Mouse (Mus musculus) thymus, postnatal 14 days (tissue): Measurements from ENCODE around the gene Tbc1d25.

Experiments used
- DNase-seq: peaks from one replicate; pipeline ENCODE4 v3.0.0; 2021

Gene Tbc1d25

DNA sequence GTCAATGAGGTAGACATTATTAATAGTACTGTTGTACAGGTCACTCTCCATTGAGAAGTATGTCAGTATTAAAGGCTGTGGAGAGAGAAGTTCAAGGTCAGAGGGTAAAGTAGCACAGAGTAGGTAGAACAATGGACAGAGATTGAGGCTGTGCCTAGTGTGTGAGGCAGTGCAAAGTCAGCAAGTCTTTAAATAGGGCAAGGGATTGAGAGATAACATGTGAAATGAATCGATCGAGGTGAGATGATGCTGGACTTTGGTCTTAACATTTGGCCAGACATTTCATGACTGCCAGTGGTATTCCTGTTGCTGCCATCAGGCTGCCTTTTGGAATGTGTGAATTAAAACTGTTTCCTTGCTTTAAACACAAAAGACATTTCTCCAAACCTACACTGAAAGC lies 2.9 kb upstream of the Tbc1d25 start:
- DNase-seq = no peak

DNA sequence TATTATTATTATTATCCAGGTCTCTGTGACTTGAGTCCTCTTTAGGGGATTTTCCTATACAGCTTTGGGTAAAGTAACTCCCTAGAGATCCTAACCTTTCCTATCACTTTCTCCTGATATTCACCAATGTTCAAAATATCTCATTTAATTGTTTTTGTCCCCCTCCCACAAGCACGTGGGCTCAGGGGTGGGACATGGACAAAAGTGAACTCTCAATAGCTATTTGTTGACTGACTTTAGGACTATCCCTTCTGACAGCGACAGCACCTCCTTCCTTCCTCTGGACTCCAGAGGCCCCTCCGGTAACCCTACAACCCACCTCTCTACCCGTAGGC lies 845 bp downstream of the Tbc1d25 start:
- no peak for DNase-seq

DNA sequence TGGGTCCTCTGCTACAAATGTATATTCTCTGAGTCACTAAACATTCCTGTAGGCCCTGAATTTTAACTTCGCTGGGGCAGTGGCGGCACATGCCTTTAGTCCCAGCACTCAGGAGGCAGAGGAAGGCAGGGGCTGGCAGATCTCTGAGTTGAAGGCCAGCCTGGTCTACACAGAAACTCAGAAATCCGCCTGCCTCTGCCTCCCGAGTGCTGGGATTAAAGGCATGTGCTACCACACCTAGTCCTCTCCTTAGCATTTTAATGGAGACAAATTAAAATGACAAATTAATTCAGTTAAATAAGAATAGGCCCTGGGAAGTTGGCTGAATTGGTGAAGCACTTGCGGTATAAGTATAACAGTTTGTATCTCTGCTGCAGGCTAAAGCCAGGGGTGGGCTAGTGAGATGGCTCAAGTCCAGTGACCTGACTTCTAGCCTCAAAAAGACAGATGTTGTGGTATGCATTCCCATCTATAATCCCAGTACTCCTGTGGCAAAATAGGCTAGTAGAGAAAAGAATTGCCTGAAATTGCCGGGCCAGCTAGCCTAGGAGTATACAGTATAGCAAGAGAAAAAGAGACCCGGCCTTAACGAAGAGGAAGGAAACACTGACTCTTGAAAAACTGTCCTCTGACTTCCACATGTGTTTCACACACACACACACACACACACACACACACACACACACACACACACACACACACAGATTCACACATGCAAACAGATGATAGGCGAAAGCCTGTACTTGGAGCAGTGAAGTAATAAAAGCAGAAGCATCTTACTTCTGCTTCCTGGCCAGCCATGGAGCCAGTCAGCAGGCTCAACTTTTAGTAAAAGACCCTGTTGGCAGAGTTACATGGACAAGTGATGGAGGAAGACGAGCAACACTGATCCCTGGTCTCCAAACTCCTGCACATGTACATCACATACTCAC lies 8.0 kb downstream of the Tbc1d25 start:
- DNase-seq = no peak

DNA sequence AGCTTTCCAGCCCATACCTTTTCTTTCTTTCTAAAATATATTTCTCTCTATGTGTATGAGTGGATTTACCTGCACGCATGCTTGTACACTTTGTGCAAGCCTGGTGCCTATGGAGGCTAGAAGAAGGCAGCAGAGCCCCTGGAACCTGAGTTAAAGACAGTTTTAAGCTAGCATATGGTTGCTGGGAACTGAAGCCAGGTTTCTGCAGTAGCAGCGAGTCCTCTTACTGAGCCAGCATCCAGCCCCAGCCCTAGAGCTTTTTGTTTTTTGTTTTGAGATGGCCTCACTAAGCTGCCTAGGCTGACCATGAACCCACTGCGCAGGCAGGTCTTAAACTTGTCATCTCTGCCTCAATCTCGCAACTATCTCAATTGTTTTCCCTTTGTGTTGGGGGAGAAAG lies 11.5 kb downstream of the Tbc1d25 start:
- DNase-seq = no peak

DNA sequence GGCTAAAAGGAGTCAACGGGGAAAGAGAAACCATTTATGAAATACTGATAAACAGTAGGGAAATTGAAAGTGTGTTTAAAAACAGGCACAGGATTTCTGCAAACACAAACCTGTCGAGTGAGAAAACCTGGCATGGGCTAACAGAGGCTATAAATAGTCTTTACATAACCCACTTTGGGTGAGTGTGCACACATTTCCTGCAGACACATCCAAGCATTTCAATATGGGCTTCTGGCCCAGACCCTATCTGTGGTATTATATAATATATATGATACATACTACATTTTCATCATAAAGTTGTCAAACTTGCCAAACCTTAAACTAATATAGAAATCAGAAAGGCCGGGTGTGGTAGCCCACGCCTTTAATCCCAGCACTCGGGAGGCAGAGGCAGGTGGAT lies 12.9 kb downstream of the Tbc1d25 start:
- no peak for DNase-seq

- DNase-seq = peak; percentile 86
Measured at GRCm38 (mm10) chrX:8145153-8145991, 30.6 kb downstream of the Tbc1d25 start, which contains the start of gene Rbm3. TSS of gene Rbm3 (minus strand) at chrX:8145880.

- DNase-seq = no peak
Measured at GRCm38 (mm10) chrX:8143750-8144149, 32.2 kb downstream of the Tbc1d25 start.

GRCm38 (mm10) chrX:8142948-8143347 lies 33.0 kb downstream of the Tbc1d25 start:
- no peak for DNase-seq

GRCm38 (mm10) chrX:8141058-8141457 lies 34.9 kb downstream of the Tbc1d25 start:
- no peak for DNase-seq

DNA sequence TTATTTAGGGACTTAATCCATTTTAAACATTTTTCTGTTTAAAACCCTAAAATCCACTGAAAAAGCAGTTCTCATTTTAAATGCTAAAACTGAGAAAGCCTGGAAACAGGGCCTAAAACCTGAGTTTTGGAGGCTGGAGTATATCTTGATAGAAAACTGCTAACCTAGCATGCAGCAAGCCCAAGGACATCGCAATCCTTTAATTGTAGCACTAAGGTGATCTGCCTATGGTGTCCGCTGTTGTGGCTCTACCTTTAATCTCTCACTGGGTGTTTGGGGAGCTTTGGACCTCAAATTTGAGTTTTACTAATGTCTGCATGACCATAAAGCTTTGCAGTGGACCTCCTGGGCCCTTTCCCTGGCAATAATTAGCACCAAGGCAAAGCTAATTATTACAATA lies 35.5 kb downstream of the Tbc1d25 start:
- no peak for DNase-seq

- DNase-seq = no peak
Measured at GRCm38 (mm10) chrX:8139480-8139879, 36.5 kb downstream of the Tbc1d25 start.

DNA sequence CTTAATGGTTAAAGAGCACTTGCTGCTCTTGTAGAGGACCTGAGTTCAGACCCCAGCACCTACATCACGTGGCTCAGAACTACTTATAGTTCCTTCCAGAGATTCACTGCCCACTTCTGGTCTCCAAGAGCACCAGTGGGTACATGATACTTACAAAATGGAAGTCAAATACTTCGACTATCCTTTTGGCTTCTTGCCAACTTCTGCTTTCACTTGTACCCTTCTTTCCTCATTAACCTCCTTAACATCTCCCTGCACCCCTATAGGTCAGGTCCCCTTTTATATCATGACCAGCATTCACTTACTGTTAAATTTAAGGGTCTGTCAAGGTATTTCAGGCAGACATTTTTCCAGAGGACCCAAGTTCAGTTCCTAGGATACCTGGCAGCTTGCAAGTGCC lies 40.1 kb downstream of the Tbc1d25 start:
- DNase-seq = no peak

DNA sequence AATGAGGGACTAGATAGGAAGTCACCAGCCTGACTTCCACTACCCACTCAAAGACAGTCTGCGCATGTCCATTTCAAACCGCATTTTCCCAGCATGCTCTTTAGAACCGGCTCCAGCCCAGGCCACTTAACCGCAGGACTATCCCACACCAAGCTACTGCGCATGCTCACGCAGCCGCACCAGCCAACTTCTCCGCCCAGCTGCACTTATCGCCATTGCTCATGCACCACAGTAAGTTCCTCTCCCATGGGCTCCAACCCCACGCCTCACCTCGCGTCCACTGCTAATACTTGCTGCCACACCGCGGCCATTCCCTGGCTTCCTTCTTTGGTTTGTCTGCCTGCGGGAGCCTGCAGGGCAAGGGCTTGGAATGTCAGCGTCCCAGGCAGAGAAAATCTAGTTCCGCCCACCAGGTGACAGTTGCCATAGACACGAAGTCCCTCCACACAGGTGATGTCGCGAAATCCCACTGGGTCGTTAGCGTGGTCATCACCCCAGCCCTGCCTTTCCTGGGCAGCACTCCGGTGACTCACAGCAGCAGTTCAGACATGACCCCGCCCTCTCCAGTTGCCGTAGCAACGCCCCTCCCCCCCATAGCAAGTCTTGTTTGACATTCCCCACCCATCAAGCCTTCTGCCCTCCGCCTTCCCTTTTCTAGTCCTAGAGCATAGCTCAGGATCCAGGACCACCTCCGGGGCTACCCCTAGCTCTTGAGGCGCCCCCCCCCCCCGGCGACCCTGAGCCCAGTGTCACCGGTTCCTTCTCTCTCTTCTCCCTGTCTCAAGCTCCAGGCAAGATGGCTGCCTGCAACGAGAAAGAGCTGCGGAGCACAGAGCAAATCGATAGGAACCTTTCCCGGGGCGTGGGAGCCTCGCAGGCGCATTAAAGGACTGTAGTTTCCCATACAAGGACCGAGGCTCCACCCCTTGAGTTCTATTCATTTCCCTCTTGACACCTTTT lies 43.7 kb downstream of the Tbc1d25 start, which contains the start of gene Wdr13:
TSS of gene Wdr13 (minus strand) at position 876 of the 960 bp plus-strand sequence.
- peak; percentile 85 for DNase-seq

DNA sequence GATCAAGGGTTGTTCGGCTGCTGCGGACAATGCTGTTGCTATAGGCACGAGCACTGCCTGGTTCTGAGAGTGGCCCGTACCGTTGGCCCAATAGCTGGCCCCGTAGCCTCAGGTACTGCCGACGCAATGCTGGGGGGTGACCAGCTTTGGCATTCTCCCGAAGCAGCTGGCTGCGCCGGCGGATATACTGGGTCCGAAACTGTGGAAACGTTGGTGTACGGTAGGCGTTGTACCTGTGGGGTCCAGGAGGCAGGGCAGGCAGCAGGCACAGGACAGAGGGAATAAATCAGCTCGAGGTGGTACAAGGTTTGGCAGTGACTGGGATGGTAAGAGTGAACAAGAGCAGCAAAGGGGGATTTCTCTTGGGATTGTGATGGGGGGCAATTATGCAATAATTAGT lies 44.6 kb downstream of the Tbc1d25 start:
- DNase-seq = peak; percentile 12

- DNase-seq = peak; percentile 14
Measured at GRCm38 (mm10) chrX:8125235-8125634, 50.7 kb downstream of the Tbc1d25 start.

DNA sequence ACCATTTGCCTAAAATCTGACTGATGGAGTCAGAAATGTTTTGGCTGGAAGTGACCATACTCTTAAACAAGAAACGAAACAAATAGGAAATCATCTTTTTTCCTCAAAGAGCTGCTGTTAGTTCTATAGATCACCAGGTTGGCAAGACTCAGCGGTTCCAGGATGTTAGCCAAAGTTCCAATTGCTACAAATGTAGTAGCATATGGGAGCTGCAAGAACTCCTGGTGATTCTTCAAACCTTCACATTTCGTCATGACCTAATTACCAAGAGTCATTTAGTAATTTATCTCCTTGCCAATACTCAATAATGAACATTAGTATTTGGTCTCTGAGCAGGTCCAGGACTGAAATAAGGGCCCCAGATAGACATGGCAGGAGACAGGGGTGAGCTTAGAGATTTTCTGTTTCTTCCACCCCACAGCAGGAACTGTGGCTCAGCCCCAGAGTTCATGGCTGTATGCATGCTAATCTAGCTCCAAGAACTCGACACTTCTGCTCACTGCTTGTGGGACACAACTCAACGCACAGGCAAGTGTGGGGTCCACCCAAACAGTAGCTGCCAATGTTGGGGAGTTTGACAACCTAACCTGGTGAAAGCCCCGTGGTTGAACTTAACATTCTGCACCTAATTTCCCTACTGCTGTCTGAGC lies 52.0 kb downstream of the Tbc1d25 start:
- DNase-seq = no peak

DNA sequence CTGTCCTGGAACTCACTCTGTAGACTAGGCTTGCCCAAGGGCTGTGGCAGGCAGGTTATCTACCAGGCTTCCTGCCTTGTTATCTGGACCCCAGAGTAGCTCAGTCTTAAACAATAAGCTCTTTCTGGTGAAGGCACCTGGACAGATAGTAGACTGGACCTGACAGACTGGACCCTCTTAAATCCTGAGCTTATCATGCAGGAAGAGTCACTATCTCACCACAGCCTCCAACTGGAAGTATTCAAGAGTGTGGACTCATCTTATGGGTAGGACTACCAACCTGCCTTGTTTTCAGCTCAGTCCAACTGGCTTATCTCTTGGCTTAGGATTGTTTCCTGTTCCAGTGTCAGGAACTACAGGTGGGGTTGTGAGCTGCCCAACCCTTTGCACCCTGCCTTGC lies 58.7 kb downstream of the Tbc1d25 start:
- DNase-seq = no peak

- DNase-seq = no peak
Measured at GRCm38 (mm10) chrX:8115275-8115674, 60.7 kb downstream of the Tbc1d25 start.

DNA sequence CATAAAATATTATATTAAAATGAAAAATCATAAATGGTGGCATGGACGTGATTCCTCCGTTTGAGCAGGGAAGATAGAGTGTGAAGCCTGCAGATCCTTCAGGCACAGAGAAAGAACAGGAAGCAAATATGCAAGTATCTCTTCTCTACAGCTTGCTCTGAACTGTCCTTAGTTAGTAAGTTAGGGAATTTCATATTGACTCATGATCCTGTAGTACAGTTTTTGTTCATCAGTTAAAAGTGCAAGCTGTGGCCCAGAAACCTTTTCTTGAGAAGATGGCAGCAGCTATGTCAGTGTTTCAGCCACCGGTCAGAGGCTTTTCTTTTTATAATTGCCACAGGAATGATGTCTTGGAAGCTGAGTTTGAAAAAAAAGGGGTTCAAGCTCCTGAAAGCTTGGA lies 71.0 kb downstream of the Tbc1d25 start:
- DNase-seq = no peak
